Mouse (Mus musculus) embryo, embryonic 11.5 days (tissue): ENCODE data around the gene Il10ra.

ENCODE experiments used
- DNase-seq: peaks from one replicate; pipeline ENCODE4 v3.0.0-alpha.2; 2012; ENCODE audit warnings: low read depth, low spot score

The Il10ra gene

DNA sequence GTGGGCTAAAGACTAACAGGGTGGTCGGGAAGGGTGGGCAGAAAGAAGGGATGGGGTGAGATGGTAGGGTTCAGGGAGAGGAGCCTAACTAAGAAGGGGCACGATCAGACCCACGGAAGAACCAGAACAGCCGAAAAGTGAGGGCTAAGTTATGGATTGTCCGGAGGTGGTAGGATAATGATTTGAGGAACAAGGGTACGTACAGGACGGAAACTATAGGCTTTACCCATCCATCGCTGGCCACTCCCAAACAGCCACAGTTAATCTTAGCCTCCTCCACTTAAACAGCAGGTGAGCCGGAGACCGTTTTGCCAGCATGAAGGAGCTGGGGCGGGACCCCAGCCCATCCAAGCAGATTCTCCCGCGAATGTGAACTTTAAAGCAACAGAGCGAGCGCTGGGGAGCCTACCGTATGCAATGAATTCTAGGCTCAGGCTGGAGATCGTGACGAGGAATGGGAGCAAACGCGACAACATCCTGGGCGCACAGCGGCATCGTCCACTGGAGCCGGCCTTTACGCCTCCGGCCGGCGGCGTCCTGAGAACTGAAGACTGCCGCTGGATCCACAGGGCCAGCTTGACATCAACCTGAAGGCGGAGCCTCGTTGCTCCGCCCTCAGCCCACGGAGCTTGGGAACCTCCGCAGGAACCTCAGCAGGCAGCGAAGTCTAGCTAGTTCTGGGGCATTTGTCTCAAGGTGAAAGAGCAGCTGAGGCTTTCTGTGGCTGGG, at the start of gene Il10ra:
Gene Il10ra, minus strand, starts transcription at position 553 of the 729 bp plus-strand sequence.
- DNase-seq, result peak; percentile 34

DNA sequence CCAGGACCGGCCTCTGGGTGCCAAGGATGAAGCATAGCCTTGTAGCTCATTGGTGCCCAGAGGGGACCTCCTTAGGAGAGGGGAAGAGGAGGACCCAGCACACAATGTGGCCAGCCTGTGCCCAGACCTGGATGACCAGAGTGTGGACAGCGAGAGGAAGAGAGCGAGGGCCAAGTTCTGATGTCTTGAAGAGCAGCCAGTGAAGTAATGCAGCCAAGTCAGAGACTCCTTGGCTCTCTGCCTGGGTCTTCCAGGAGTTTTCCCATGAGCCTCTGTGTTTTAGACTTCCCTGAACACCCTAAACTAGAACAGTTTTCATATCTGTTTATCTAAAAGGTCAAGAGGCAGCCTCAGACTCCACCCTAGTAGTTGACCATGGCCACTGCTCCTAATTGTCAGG, 48.7 kb upstream of the Il10ra start:
- no peak for DNase-seq

DNA sequence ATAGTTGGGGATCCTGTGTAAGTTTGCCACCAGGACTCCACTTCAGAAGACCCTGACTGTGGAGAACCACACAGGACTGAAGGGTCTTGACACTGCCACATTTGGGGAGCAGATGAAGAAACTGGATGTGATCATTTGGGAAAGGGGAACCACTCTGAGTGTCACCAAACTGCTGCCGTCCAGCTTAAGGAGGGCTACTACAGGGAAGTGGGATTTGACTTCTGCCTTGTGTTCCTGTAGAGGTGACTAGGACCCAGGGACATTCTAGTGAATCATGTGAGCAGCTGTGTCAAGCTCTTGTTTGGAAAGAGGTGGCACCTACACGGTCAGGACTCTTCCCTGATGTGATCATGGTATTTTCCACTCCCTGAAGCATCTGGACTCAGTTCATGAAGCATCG, 45.0 kb upstream of the Il10ra start:
- no peak for DNase-seq

DNA sequence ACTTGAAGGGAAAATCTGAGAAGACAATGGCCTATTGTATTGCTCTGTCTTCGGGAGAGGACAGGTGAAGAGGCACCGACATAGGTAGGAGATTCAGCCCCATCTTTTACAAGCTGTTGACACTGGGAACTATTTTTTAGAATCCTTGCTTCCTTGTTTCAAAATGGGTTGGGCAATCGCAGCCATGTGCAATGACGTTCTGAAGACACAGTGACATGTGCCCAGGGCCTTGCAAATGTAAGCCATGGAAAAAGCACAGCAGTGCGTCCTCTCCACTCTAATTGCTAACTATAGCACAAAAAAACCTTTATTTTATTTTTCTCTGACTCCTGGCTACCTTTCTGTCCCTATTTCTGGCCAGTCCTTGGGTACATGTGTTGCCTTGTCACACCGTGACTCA, 42.9 kb upstream of the Il10ra start:
- DNase-seq, result no peak

DNA sequence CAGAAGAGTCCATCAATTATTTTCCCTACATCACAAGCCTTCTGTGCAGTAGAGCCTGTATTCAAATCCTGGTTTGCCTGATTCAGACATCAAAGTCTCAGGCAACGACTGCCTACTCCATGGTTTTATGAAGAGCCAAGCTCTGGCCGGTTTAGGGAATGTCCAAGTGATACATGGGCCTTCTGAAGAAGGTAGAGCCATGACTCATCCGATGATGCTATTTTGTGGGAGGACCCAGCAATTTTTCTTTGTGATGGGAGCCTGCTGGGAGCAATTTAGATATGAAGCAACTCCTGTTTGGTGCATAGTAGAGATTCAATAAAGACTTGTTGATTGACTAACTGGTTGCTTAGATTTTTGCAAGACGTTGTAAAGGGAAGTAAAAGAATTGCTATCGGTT, 39.6 kb upstream of the Il10ra start:
- no peak for DNase-seq

DNA sequence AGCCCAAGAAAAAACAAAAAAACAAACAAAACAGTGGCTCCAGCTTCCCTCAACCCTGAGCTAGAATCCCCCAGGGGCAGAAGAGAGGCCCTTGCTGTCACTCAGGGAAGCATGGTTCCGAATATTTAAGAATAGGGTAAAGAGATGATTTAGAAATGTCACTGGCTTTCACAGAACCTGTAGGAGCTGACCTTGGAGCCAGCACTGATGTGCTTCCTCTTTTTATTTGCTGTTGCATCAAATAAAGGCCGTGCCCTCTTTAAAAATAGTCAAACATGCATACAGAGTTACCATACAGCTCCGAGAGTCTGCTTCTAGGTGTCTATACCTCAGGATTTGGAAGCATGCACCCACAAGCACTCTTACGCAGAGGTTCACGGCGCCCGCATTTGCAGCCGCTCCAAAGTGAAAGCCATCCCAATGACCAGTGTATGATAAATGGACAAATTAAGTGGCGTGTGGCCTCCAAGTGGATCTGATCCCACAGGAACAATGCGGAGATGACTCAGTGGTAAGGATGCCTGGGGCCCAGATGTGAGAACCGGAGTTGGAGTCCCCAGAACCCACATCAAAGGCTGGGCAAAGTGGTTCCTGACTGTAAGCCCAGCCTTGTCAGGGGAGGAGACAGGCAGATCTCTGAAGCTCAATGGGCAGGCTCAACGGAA, 37.9 kb upstream of the Il10ra start:
- no peak for DNase-seq

DNA sequence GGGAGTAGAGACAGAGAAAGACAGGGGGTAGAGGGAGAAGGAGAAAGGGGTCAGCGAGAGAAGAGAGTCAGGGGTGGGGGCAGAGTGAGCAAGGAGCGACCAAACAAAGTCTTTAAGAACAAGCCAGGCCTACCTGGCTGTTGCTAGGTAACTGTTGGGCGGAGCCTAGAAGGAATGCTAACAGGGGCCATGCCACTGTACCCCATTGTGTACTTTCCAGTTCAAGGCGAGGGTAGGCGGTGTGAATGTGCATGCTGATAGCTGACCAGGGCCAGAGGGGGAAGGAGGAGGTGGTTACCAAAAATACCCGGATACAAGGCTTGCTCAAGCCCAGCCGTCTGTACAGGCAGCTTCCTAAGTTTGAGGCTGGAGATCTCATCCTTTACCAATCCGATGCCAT, 32.8 kb upstream of the Il10ra start:
- no peak for DNase-seq

DNA sequence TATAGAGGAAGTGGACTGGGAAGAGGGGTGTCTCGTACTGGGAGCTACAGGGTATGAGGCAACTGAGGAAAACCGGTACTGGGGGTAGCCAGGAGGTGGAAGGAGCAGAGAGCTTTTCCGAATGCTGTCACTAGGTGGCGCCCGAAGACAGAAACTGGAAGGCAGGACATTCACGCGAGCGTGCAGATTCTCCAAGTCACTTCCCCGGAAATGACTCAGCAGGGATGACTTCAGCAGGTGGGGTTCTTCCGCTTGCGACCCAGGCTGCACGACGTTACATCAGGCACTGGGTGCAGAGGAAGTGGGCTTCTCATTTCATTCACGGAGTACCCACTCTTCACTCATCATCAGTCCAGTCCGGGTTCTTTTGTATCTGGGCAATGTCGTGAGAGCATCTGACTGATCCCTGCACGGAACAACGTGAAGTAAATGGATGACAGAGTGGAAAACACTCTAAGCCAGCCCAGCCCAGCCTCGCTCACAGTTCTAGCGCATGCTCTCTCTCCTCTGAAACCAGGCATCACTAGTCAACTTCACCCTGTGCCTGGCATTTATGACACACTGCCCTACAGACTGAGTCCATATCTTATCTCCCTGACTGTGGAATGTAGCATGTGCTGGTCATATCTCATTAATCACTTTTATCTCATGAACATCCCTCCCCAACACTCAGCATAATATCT, 31.6 kb upstream of the Il10ra start:
- DNase-seq, result peak; percentile 86

DNA sequence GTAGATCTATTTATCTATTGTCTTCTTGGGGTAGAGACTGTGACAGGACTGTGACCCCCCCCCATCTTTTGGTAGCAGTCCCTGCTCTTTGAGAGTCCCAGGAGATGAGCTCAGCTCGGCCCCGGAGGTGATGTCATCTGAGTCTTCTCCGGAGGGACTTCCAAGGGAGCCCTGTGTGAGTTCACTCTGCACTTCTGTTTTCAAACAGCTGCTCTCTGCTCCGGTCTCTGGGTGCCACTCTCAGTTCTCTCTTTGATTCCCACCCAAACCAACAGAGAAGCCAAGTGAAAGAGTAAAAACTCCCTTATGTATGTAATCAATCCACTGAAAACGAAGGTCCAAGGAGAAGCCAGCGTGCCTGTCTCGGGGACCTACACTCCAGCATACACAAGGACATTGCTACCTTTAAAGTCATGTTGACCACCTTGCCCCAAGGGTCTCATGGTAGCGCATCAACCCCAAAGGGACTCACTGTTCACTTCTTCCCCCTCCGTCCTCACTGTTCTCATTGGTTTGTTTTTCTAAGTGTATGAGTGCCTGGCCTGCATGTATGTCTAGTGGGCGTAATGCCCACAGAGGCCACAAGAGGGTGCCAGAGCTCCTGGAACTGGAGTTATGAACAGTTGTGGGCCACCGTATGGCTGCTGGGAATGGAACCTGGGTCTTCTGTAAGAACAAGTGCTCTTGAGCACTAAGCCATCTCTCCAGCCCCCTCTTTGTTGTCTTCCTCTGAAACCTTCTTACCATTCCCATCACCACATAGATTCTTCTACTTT, 30.5 kb upstream of the Il10ra start:
- DNase-seq, result peak; percentile 13

DNA sequence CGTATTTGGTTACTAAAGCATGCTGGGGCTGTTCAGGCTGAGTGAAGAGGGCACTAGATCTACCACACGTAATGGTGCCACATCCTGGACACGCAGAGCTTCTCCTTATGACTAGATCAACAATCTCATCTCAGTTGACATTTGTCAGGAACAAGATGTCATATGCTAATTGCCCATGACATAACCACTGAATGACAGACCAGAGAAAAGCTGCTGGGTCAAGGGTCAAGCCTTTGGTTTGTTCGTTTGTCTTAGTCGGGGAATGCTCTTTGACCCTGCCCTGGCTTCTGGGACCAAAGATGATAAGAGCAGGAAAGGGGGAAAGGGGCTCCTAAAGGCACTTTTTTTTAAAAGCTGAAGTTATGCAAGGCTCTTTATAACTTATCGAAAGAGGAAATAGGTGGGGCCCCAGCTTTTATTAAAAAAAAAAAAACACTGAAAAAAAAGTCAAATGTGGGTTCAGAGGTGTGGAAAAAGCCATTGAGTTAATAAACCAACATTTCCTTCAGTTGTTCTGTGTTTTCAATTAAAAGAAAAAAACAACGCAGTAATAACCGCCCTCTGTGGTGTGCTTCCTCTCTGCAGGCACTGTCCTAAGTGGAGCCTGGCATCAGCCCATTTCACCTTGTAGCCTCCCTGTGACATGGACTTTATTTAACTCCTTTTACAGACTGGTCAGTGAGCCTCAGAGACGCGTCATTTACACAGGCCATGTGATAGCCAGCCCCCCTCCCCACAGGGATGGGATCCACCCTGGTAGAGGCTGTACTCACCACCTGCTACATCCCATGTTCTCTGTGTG, 25.5 kb upstream of the Il10ra start:
- DNase-seq, result no peak

DNA sequence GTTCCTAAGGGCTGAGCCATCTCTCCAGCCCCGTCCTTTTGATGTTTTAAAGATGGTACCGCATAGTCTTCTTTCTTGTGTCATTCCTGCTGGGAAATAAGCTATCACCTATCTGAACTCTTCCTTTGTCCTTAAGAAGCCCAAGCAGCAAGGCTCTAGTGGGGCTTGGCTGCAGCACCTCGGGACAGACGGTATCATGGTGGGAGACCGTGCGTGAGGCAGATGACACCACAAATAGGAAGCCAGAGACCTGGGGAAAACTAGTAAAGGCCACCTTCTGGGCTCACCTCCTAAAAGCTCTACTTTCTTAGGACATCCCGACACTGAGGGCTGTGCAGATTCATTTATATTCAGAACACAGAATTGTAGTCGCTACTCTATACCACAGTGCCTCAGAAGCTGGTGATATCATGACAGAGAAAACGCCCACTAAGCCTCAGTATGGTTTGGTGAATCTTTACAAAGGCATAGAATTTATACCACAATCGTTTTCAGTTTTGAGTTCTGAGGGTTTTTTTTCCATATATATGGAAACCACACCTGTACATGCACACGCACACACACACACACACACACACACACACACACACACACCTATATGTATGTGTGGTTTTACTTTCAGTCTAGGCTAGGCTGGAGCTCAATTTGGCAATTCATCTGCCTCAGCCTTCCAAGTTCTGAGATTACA, 22.7 kb upstream of the Il10ra start:
- no peak for DNase-seq

DNA sequence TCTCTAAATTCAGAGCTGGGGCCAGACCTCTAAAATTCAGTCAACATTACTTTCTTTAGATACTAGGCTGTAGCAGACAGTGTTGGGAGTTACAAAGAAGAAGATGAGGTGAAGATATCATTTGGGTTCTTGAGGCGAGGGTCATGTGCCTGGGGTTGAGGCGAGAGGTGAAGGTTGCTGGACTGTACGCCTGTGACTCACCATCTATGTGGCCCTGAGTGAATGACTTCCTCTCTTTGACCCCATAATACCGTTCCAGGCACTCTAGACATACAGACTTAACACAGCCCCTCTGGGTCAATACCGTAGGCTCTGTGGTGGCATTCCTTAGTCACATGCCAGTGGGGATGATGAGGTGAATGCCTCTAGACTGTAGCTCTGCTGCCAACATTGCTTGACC, 13.5 kb upstream of the Il10ra start:
- no peak for DNase-seq

DNA sequence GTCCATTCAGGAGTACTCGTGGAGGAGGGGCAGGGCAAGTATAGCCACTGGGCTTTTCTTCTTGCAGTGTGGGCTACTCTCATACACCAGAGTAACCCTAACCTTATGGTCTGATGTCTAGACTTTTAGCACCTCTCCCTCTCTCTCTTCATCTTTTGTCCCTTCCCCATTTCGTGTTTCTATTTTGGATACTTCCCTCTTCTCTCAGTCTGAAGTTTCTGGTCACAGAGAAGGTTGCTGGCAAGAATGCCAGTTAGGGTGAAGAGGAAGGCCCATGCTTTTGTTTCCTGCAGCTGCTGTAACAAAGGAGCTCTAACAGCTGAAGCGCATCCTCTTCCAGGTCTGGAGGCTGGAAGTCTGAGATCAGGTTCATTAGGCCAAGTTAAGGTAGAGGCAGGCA, 11.9 kb upstream of the Il10ra start:
- DNase-seq, result no peak

DNA sequence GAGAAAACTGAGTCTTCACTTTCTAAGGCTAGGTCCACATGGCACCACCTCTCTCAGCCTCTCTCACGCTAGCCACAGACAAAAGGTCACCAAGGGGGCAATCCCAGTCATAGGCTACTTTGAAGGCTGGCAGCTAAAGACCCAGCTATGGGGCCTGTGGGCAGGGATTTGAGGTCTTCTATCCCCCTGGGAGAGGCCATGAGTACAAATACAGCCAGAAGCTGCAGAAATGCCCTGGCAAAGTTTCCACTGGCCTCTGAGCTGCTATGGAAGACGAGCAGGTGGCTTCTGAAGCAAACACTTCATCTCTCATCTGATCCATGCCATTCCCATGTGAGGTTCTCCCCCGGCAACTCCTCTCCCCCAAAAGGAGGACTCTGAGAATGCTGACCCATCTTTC, 11.1 kb upstream of the Il10ra start:
- DNase-seq, result no peak

DNA sequence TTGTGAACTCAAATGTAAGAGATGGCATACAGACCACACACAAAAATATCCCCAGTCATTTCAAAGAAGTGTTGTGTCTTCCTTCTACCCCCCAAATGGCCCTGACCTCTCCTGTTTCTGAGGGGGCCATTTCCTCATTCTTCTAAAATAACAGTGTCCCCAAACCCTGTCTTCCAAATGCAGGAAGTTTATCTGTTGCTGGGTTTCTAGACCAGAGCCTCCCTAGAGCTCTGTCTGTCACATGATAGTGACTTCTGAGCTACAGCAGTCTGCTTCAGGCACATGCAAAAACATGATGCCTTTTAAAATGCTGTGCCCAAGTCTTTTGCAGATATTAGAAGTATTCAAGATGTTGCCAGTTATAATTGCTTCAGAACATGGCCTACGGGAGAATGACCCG, 5.7 kb upstream of the Il10ra start:
- DNase-seq, result no peak

DNA sequence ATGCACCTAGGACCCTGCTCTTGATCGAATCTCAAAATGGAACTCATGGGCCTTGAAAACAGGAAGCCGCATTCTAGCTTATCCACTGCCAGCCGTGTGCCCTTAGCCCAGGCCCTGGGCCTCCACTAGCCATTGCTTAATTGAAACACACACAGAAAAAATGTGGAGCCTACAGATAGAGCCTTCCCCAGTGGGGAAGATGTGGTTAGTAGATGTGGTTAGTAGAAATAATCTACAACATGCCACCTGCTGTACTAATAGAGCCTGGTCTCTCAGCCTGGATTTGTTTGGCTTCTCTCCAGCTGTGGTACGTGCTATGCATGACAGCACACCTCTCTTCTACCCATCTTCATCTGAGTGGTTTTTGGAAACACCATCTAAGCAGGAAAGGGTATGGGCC, 5.3 kb upstream of the Il10ra start:
- DNase-seq, result no peak

DNA sequence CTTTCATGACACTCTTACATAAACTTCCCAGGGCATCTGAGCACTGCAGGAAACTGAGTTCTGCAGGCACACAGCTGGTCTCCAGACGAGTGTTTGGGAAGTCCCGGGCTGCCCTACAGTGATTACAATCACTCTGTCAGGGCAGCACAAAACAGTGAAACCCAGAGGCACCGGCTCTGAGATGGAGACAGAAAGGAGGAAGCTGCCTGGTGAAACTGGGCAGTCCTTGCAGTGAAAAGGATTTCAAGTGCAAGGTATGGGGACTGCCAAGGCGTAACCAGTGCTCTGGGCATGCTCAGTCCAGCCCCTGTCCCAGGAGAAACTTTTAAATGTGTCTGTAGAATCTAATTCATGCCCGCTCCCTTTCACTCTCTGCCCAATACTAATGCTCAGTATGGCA, 3.3 kb upstream of the Il10ra start:
- DNase-seq, result no peak

DNA sequence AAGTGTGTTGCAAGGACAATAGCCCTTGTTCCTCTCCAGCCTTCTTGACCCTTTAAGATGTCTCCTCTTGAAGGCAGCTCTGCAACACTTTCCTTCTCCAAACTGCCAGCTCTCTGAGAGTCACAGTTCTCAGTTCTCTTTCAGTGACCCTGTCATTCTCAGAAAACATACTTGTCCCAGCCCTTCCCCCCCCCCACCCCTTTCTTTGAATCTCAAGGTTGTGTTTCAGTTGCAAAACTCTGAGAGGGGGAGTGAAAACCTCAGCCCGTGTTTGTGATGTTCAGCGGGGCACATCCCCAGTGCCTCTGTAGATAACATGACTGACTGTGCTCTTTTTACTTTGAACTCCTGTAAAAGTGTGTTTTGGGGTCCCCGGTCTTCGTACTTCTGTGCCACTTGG, 870 bp downstream of the Il10ra start:
- DNase-seq, result no peak

DNA sequence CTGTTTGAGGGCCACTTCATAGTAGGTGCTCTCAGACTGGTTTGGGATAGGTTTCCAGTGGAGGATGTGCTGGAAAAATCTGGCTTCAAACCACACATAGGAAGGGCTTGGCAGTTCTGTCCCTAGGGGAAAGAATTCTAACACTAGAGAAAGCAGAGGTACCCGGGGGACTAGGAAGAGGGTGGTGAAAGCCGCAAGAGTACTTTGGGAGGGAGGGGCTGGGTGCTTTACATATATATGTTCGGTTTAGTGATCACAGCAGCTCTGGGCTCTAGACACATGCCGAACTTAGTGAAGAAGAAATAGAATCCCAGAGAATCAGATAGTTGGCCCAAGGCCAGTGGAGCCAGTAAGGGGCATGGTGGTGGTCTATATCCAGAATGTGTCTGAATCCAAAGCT, 1.9 kb downstream of the Il10ra start:
- no peak for DNase-seq

DNA sequence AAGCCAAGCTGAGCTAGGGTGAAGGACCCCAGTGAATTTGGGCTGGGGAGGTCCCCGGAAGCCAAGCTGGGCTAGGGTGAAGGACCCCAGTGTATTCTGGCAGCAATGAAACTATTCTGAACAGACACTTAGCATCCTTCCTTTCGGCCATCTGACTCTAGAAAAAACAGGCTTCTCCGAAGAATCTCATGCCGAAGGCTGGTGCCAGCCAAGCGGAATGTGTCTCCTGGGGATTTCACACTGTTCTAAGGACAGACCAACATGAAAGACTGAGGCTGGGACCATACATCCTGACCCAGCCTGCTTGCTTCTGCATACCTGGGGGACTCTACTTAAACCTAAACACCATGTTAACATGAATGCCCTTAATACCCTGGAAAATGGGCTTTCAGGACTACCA, 7.1 kb downstream of the Il10ra start:
- DNase-seq, result no peak

DNA sequence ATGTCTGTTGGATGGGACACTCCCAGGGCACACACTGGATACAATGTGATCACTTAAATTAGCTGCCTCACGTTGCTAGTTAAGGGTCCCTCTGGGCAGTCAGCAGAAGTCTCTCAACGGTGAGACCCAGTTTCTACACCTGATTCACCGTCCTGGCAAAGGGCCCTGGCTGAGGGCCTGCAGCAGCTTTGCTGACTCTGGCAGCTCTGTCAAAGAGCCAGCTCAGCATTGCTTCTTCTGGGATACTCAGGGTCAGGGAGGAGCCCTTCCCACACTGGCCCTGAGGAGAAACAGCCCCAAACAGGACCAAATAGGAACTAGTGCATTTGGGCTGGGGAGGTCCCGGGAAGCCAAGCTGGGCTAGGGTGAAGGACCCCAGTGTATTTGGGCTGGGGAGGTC, 7.5 kb downstream of the Il10ra start:
- DNase-seq, result no peak
